Mouse (Mus musculus) left cerebral cortex, adult 11 months (tissue): ENCODE results near the gene Olfr1532-ps1.
"Not testable (repeated sequence)": the region's sequence is repeated elsewhere in the genome, so short reads cannot be mapped to it uniquely, and the experiment has no call there.

Source experiments
- DNase-seq: peaks from one replicate; pipeline ENCODE4 v3.0.0; 2022; ENCODE audit warnings: low spot score

The Olfr1532-ps1 gene

GRCm38 (mm10) chr7:106907676-106908075 is at the start of gene Olfr1532-ps1:
Gene Olfr1532-ps1, plus strand, starts transcription at chr7:106908001.
- DNase-seq = no peak

- no peak for DNase-seq
Measured at GRCm38 (mm10) chr7:106862885-106863284, 44.9 kb upstream of the Olfr1532-ps1 start, which contains the start of gene Olfr704. Gene Olfr704, plus strand, starts transcription at chr7:106863185.

GRCm38 (mm10) chr7:106876791-106877190 is 31.0 kb upstream of the Olfr1532-ps1 start, which contains the start of gene Olfr705:
Gene Olfr705, minus strand, starts transcription at chr7:106876891.
- no peak for DNase-seq

DNA sequence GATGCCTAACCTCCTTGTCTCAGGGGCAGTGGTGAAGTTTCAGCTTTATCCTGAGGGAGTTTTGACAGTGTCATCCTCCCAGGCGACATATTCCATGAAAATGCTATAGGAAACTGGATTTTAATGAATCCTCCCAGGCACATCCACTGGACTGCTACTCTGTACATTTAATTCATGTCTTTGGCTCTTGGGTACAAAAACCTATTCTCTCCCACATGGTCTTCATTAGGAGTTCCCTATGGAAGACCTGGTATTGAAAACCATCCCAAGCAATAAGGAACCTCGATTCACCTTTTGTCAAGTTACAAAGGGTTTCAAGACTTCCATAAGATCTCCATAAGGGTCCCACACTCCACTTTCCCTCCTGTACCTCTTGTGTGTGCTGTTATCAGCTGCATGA is 19.7 kb upstream of the Olfr1532-ps1 start, which contains the start of gene Olfr706:
Olfr706 (minus strand) TSS at position 101 of the 400 bp plus-strand sequence.
- no peak for DNase-seq

DNA sequence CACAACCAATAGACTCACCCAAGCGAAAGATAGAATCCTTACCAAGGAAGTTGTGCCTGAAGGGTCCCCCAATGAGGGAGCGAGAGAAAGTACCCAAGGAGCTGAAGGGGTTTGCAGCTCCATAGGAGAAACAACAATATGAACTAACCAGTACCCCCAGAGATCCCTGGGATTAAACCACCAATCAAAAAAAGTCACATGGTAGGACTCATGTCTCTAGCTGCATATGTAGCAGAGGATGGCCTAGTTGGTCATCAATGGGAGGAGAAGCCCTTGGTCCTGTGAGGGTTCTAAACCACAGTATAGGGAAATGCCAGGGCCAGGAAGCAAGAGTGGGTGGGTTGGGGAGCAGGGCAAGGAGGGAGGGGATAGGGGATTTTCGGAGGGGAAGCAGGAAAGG is 6.7 kb upstream of the Olfr1532-ps1 start, which contains the start of gene Olfr707:
Olfr707 (minus strand) TSS at position 101 of the 400 bp plus-strand sequence.
- not testable (repeated sequence) for DNase-seq

GRCm38 (mm10) chr7:106920961-106921360 is 13.2 kb downstream of the Olfr1532-ps1 start:
- not testable (repeated sequence) for DNase-seq

DNA sequence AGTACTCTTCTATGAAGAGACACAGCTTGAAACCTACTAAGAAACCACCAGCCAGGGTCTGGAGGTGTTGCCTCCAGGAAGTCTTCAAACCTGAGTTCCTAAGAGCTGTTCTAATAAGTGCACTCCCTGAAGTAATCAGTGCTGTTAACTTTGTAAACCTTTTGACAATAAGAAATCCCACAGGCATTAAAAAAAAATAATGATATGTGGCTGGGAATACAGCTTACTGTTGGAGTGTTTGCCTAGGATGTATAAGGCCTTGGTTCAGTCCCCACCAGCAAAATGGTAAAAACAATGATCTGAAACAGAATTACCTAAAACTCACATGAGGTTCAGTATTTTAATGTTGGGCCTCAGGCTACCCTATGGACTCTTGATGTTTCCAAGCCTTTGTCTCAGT is 24.3 kb downstream of the Olfr1532-ps1 start, which contains the start of gene Olfr709-ps1:
Olfr709-ps1 (minus strand) TSS at position 101 of the 400 bp plus-strand sequence.
- no peak for DNase-seq

- no peak for DNase-seq
Measured at GRCm38 (mm10) chr7:106948212-106948611, 40.4 kb downstream of the Olfr1532-ps1 start, which contains the start of gene Olfr710. Gene Olfr710, minus strand, starts transcription at chr7:106948312.

- no peak for DNase-seq
Measured at GRCm38 (mm10) chr7:106963837-106964236, 56.0 kb downstream of the Olfr1532-ps1 start, which contains the start of gene Olfr6. Gene Olfr6, minus strand, starts transcription at chr7:106963937.
